Mouse (Mus musculus) adrenal gland, postnatal 14 days (tissue): ENCODE results near the gene Tfap2b. TPM values are rescaled to one million over a fixed set of nuclear protein-coding genes. Genes with fewer than 3 reads are reported as not detected.
A peak's percentile ranks its signal among the peaks of the same experiment; 100 is the strongest.

Experiments
- DNase-seq: peaks from one replicate; pipeline ENCODE4 v3.0.0; 2021; ENCODE audit warnings: mixed read lengths
- long read RNA-seq, 2 experiments: library from polyadenylated mRNA; stranded (forward); transcript quantifications; one replicate each; pipeline ENCODE4 v2.0.0; 2021
- total RNA-seq: library from RNA; stranded (reverse); gene quantifications from 2 replicates; pipeline ENCODE4 v1.2.3, GENCODE M21; 2021

Tfap2b gene
- total RNA-seq: 11.8 and 11.9 TPM in 2 replicates
- long read RNA-seq, experiment 1, partial matches to known transcripts: 0 of 3 reads
- long read RNA-seq, experiment 1, other reads (novel, unspliced or antisense): 3 of 3 reads
- long read RNA-seq, experiment 2, partial matches to known transcripts: 0 of 4 reads
- long read RNA-seq, experiment 2, other reads (novel, unspliced or antisense): 3 of 4 reads

DNA sequence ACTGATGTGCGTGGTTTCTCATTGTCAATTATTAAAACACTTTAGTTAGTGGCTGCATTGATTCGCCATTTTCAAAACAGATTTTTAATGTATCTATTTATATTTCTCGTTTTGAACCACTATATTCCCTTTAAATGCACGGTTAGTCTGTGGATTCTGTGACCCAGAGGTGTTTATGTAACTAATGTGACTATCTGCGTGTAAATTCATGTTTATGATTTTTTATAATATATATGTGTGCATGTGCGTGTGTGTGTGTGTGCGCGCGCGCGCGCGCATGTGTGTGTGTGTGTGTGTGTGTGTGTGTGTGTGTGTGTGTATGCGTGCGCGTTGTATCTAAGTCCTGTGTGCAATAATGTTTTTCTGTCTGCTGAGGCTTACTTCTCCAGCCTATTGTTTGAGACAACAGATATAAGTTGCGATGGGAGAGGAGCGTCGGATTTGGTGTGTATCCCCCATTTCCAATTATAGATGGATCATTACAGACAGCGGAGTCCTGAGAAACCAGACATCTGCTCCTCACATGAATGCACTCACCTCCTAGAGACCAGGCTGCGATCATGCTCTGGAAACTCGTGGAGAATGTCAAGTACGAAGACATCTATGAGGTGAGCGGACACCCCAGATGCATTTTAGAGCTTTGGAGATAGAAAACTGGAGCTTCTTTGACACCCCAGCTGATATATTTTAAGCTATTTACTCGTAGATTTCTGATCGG, at the start of gene Tfap2b:
Gene Tfap2b (plus strand): TSS at position 274 of the 718 bp plus-strand sequence.
- DNase-seq: no peak

DNA sequence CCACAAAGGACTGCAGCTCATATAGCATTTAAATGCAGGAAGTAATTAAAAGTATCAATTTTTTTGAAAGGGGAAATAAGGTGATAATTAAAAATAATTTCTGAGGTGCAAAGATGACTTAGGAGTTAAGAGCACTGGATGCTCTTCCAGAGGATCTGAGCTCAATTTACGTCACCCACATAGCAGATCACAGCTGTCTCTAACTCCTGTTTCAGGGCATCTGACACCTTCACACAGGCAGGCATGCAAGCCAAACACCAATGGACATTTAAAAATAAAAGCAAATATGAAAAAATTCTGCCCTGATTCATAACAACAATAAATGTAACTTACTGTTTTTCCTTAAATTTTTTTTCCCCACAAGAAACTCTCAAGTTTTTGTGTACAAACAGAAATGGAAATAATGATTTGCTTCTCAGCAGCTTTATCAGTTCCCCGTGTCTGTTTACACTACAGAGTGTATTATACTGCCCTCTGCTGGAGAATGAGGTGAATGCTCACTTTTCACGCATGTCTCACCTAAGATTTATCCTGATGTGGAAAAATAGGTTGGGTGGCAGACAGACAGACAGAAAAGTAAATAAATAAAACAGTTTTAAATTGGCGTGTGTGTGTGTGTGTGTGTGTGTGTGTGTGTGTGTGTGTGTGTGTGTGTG, 29.8 kb upstream of the Tfap2b start:
- DNase-seq: peak; percentile 12

DNA sequence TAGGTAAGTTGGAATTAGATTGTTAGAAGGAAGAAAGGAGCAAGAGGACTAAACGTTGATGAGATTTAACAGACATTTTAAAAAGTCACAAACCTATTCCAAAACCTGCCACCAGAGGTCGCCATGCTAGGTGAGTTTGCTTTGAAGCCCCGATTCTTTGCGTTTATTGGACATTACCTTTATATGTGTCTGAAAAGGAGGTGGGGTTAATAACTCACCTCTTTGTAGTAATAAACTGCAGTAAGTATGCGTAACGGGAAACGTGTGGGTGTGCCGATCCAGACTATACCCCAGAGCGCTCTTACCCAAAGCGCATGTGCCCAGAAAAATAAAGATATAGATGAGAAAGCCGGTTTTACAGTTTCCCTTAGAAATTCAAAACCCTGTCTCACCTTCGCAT, 3.1 kb upstream of the Tfap2b start:
- peak; percentile 49 for DNase-seq

DNA sequence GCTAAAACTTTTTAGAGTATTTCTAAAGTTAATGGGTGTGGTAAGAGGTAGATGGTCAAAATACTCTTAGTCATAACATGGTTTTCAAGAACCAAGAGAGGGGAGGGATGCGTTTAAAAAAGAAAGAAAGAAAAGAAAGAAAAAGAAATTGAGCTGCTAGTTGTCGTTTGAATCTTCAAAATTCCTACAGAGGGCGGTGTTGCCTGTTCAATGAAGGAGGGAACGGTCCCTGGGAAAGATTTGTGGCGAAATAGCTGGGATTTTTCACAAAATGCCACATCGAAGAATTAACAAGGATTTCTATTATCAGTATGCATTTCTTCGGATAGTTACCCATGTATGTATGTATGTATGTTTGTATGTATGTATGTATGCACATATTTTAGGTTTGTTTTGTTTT, 2.5 kb upstream of the Tfap2b start:
- DNase-seq: peak; percentile 44

DNA sequence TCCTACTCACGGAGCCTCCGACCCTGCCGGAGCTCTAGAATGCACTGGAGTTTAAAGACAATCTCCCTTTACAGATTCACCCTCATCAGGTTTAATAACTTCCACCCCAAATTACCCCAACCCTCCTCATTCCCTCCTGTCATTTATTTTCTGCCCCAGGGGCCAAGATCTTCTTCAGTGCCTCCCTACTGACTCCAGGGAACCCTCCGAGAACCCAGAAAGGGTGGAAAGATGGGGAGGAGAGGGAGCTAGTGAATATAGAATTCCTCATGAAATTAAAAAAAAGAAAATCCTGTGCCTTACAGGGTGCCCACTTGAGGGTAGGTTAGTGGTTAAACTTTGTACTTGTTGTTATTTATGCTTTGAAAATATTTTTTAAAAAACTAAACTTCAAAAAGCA, 1.1 kb upstream of the Tfap2b start:
- no peak for DNase-seq

DNA sequence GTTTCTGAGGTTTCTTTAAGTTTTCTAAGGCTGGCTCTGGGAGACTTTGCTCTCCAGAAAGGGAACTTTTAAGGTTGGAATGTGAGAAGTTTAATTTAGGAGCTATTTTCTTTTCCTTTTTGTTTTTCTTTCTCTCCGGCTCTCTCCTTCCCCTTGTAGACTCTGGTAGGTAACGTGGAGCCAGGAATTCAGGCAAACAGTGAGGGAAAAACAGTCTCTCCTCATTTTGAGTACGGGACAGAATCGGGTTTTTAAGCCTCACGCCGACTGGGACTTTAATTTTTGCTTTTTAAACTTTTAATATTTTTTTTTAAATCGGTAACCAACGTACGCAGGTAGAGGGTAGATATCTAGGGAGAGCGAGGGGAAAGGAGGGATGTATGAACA, 638 bp downstream of the Tfap2b start:
- no peak for DNase-seq

DNA sequence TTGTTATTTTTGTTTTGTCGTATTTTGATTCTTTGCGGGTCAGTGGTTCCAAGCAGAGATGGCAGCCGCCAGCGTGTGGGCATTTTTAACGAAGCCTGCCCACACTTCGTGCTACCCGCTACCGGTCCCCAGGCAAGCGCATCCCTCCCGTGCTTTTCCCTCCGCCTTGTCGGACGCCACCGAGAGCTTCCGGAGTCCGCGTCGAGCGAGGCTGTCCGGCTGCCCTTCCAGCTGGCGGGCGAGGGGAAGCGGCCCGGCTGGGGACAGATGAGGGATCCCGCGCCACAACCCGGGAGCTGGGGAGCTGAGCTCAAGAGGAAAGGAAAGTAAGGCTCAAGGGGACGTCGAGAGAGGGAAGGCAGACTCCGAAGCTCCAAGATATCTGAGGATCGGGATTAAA, 1.1 kb downstream of the Tfap2b start:
- peak; percentile 31 for DNase-seq

DNA sequence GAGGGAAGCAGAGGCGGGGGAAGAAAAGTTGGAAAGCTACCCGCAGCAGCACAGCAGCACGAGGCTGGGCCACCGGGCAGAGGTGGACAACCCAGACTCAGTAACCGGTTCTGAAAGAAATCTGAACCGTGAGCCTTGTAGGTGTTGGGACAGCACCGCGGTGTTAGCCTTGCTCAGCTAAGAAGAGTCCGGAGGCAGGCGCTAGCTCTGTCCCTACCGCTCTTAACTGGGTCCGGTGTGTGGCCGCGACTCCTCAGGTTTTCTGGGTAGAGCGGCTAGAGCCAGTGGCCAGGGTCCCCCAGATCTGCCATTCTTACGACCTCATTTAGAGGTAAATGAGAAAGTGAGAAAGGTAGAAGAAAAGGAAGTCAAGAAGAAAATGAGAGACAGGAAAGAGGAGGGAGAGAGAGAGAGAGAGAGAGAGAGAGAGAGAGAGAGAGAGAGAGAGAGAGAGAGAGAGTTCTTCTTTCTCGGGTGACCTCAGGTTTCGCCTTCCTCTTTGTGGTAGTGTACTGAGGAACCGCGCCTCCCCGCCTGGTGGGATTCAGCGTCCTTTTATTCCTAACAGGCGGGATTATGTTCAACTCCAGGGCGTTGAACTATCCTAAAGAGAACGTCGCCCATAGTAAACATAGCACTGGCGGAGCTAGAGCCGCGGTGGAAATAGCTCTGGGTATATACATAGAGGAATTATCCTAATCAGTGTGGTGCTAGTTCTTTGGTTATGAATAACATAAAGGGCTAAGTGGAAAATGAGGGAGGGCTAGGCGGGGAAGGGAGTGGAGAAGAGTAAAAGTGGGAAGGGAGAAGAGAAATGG, 1.7 kb downstream of the Tfap2b start:
- no peak for DNase-seq

DNA sequence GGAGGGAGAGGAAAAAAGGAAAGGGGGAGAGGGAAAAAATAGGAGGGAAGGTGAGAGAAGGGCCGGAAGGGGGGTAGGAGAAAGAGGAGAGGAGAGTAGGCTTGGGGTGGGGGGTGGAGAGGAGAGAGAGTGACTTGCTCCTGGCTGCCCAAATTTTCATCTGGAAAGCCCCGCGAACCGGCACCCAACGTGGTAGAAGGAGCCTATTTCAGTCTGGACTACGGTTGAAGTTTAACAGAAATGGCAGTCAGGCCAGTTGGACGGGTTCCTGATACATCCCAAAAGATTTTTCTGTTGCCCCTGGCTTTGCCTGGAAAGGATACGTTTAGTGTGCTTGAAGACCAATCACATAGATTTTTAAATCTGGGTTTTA, 2.3 kb downstream of the Tfap2b start:
- no peak for DNase-seq

DNA sequence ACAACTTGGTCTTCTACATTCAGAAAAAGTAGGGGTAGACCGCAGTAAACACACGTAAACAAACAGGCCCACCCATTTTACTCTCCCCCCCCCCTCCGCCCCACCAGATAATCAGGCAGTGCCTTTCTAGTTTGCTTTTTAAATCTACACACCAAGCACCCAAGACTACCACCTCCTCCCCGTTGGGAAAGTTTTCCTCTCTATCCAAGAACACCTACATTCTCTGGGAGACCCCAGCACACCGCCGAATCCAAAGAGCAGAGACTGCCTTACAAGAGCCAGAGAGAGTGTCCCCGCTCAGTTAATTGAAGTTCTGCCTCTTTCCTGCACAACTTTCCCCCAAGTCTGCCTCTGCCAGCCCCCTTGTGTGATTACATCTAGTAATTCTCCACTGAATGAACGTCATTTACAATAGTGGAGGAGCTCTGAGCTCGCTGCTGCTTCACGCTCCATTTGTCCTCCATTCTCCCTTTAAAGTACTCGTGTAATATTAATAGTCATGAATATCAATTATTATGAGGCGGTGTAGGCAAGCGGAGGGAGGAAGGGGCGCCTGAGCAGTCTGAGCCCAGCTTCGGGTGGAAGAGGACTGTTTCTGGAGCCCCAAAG, 2.9 kb downstream of the Tfap2b start:
- no peak for DNase-seq

DNA sequence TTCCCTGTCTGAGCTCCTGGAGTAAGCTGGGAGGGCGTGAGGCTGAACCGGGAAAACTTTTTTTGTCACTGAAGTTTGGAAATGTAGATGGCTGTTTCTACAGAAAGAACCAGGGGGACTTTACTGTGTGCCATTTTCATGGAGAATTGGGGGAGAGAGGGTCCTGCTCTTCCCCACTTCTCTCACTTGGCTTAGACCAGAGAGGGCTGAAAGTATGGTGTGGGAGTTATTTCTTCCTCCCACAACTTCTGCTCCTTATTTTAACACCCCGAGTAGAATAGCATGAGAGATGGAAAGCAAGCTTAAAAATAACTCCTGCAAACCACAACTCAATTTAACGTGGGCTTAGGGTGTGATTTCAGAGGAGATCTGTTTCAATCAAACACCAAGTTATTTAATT, 4.0 kb downstream of the Tfap2b start:
- DNase-seq: no peak

DNA sequence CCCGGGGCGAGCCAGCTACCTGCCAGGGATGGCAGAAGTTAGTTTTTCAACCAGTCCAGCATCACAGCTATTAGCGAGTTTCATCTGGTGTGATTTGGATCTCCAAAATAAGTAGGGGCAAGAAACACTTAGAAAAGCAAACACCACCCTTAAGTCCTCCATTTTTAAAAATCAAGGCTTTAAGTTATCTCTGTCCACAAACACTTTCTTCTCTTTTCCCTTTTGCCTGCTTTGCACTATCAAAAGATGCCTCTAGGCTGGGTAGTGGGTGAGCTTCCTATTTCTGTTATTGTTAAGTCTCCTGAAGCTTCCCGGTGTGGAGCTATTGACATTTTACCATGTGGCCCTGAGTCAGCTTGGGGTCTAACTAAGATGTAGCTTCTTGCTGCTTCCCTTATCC, 4.5 kb downstream of the Tfap2b start:
- no peak for DNase-seq

DNA sequence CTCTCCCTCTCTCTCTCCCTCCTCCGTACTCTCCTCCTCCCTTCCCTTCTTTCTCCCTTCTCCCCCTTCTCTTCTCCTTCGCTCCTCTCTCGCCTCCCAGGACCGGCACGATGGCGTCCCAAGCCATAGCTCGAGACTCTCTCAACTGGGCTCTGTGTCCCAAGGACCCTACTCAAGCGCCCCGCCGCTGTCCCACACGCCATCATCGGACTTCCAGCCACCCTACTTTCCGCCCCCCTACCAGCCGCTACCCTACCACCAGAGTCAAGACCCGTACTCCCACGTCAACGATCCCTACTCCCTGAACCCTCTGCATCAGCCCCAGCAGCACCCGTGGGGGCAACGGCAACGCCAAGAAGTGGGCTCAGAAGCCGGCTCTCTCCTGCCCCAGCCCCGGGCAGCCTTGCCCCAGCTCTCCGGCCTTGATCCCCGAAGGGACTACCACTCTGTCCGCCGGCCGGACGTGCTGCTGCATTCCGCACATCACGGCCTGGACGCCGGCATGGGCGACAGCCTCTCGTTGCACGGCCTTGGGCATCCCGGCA, 5.2 kb downstream of the Tfap2b start:
- no peak for DNase-seq

DNA sequence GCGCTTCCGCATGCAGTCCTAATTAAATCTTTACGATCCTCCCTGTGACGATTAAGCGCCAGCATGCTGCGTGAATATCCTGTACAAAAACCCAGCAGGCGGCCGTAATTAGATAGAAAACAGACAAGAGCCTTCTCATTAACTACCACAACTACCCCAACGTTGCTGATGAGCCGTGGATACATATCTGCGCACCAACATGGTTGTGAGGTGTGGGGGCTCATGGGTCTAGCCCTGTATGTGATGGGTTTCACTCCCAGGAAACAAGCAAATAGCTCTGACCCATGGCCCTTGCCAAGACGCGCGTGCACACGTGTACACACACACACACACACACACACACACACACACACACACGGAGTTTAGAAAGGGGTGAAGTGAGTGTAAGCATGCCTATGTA, 8.7 kb downstream of the Tfap2b start:
- DNase-seq: no peak

DNA sequence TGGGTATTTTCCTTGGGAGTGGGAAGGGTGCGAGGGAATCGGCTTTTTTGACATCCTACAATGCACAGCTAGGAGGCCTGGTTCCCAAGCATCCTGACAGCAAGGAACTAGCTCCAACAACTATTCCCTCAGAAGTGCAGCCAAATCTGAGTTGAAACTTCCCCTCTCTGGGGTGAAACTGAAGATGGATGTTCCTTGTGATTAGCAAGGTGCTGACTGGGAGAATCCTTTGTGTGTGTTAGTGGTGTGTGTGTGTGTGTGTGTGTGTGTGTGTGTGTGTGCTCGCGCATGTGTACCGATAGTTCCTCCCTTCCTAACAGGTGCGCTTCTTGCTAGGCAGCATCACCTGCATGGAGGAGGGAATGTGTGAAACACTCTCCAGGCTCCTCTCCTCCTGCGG, 9.5 kb downstream of the Tfap2b start:
- no peak for DNase-seq

DNA sequence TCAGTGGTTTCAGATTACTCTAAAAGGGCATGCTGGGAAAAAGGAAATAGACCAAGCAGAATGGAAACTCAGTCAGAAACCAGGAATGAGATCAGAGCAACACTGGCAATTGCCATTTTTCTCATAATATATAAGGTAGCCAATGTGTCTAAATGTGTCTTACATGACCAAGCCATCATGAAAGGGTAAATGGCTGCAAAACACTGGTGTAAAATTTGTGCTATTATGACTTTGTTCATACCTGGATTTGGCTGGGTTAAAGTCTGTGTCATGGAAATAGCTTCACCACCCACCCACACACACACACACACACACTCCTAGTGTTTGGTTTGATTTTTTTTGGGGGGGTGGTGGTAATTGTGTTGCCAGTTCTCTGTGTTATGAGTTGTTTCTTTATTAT, 10.7 kb downstream of the Tfap2b start:
- DNase-seq: no peak

DNA sequence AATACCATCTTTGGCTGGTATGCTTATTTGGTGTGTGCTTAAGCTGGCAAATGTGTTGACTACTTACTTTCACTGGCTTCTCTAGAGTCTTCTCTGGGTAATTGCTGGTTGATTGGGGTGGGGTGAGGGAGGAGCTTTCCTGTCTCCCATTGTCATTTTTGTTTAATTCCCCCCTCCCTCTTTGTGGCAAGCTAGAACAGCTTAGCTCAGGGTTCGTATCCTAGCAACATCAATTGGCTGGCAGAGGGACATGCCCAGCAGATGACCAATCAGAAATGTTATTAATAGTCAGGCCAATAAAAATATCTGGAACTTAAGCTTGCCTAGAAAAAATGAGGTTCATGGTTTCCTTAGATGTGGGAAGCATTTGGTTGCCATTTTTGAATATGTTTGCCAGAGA, 11.8 kb downstream of the Tfap2b start:
- DNase-seq: no peak

DNA sequence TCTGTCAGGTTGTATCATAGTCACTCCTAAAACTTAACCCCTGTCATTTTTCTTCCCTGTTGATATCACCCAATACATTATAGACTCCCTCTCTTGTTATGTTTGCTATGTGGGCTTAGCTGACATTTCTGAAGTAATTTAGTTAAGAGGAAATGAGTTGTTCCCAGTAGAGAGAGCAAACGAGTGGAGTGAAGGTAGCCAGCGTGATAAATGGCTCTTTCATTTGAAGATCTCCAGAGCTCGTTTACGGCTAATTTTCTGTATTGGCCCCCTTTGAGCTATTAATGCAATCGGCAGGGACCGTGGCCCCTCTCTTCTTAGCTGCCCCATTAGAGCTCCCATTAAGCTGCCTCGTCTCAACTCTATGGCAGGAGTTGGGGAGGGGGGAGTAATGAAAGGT, 12.9 kb downstream of the Tfap2b start:
- DNase-seq: no peak

DNA sequence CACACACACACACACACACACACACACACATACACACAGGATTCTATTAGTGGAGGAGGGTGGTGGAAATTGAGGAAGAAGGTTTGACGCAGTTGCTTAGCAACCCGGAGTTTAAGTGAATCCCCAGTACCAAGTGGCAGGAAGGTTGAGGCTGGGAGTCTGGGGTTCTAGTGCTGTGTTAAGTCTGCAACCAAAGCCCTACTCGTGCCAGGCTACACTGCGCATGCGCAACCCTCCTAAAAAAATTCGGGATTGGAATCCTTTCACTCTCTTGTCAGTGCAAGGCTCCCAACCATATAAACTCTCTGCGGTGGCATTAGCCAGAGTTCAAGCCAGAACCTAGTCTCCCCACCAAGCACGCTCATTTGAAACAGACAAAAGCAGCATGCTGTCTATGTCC, 18.0 kb downstream of the Tfap2b start:
- no peak for DNase-seq

DNA sequence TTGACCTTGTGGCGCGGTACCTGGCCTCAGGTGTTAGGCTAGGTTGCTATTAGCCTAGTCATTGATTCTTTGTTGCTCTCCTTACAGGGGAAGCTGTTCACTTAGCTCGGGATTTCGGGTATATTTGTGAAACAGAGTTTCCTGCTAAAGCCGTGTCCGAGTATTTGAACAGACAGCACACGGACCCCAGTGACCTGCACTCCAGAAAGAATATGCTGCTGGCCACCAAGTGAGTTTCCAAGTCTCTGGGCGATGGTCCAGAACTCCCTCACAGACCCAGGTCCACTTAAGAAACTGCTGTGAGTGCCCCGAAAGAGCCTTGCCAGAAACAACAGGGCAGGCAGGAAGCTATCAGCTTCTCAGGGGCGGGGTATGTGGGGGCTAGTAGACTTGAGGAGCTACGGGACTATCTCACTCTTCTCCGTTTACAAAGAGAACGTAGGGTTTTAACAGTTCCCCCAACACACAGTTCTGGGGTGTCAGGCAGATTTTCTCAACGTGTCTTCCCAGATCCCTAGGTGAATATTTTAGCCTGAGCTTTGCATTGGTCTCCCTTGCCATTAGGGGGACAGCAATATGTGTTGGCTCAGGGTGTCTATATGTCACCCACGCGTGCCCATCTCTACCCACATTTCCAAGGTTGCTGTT, 22.3 kb downstream of the Tfap2b start:
- no peak for DNase-seq

DNA sequence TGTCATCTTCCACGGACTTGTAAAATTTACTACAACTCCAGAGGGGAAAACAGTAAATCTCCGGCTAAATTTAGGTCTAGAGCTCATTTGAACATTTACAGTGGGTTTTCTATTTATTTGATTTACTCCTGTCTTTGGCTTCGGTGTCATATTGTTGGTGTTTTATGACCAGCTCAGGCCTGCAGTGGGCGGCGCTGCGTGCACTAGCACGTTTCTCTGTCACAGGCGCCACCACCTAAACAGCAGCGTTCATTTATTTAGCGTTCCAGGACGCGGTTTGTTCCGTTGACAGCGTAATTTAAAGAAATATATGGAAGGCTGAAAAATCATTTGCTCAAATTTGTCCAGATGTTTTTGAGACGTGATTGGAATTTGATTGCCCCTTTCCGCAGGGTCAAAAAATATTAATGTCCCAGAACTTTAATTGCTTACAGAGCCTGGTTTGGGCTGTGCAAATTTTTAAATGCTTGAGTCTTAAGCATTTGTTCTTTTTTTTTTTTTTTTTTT, 22.9 kb downstream of the Tfap2b start:
- DNase-seq: no peak

DNA sequence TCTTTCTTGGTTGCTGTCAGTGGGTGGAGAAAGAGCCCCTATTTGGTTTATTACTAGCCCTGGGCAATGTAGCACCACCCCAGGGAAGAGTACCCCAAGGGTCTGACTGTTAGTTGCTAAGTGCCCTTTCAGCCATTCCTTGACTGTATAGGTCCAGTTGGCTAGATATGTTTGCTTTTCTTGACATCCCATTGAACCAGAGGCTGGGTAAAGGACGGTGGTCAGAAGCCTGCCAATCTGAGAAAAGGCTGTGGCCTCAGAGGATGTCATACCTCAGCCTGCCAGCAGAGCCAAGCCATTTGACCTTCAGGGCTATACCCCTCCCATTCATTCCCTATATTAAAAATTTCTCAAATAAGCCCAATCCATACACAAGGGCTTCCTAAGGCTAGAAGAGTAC, 24.0 kb downstream of the Tfap2b start:
- DNase-seq: no peak
